Mouse (Mus musculus) heart, embryonic 15.5 days (tissue): ENCODE measurements around the gene Ehmt2. TPM values are rescaled to one million over a fixed set of nuclear protein-coding genes. Genes with fewer than 3 reads are reported as not detected.

ENCODE experiments used
- ATAC-seq: fragments of 200-750 bp; cut with Nextera tagmentation; replicated peaks from 2 replicates; pipeline ENCODE4 v1.8.0; 2017; ENCODE audit warnings: low read depth, moderate TSS enrichment; ENCODE audit not compliant: insufficient number of reproducible peaks, insufficient read depth, low FRiP score
- H3K27ac ChIP-seq: fragments of 300-500 bp; sonication (generic); 2 replicates; pipeline ENCODE4 v1.5.1; 2015; ENCODE audit warnings: mild to moderate bottlenecking, inconsistent platforms
- H3K27me3 ChIP-seq: fragments of 300-500 bp; sonication (generic); 2 replicates; pipeline ENCODE4 v1.6.1; 2015; ENCODE audit warnings: inconsistent platforms
- H3K36me3 ChIP-seq: fragments of 300-500 bp; sonication (generic); 2 replicates; pipeline ENCODE4 v1.6.1; 2015; ENCODE audit warnings: mild to moderate bottlenecking, inconsistent platforms
- H3K4me1 ChIP-seq: fragments of 300-500 bp; sonication (generic); replicated peaks from 2 replicates; pipeline ENCODE4 v1.6.1; 2015; ENCODE audit warnings: inconsistent platforms
- H3K4me2 ChIP-seq: fragments of 300-500 bp; sonication (generic); 2 replicates; pipeline ENCODE4 v1.6.1; 2015; ENCODE audit warnings: inconsistent platforms, mild to moderate bottlenecking, moderate library complexity
- H3K4me3 ChIP-seq: fragments of 300-500 bp; sonication (generic); 2 replicates; pipeline ENCODE4 v1.5.1; 2015; ENCODE audit warnings: mild to moderate bottlenecking, inconsistent platforms
- H3K9ac ChIP-seq: fragments of 300-500 bp; sonication (generic); 2 replicates; pipeline ENCODE4 v1.6.1; 2015; ENCODE audit warnings: mild to moderate bottlenecking, inconsistent platforms
- H3K9me3 ChIP-seq: fragments of 300-500 bp; sonication (generic); replicated peaks from 2 replicates; pipeline ENCODE4 v1.6.1; 2016; ENCODE audit warnings: inconsistent platforms
- WGBS: fragments of 180-500 bp; shearing (Covaris S2); methylation state at CpG from one replicate; pipeline ENCODE4 v1.1.7; 2015; ENCODE audit warnings: mixed read lengths; 5-methylcytosine and 5-hydroxymethylcytosine counted together
- polyA plus RNA-seq: library from polyadenylated mRNA; unstranded; fragments of >200 nt; fragmentation: Nextera tagmentation; extraction: Ambion mirVana; gene quantifications from 2 replicates; pipeline ENCODE4 v1.2.1, GENCODE M21; 2015

Gene Ehmt2
- polyA plus RNA-seq, 1 experiment from 2014 or later, result 31.7 TPM

DNA sequence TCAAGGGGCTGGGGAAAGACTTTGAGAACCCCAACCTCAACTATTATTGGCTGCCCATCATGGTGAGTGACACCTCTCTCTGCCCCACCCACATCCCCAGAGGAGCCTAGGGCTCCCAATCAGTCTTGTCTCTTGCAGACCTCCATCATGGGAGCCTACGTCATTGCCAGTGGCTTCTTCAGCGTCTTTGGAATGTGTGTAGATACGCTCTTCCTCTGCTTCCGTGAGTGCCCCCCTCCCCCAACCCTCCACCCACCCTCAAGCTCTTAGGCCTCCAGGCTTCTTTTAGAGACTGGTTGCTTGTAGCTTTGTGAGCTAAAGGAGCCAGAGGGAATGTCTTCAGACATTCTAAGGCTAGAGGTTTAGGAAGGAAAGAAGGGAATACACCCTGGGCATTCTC lies 30.6 kb downstream of the Ehmt2 start:
- Histone ChIP-seq H3K36me3 (no peaks in the 10 kb centered on the region), H3K27me3 (no peaks in the 10 kb centered on the region), H3K4me1 (peaks cover 15% of the 10 kb centered on the region), H3K4me3 (no peak overlapping the region), H3K9me3 (no peaks in the 10 kb centered on the region), H3K9ac (no peak overlapping the region), H3K4me2 (no peak overlapping the region), H3K27ac (no peak overlapping the region)
- ATAC-seq, result no peak
- 36% methylated on average over 4 of the region's 4 CpGs for WGBS

DNA sequence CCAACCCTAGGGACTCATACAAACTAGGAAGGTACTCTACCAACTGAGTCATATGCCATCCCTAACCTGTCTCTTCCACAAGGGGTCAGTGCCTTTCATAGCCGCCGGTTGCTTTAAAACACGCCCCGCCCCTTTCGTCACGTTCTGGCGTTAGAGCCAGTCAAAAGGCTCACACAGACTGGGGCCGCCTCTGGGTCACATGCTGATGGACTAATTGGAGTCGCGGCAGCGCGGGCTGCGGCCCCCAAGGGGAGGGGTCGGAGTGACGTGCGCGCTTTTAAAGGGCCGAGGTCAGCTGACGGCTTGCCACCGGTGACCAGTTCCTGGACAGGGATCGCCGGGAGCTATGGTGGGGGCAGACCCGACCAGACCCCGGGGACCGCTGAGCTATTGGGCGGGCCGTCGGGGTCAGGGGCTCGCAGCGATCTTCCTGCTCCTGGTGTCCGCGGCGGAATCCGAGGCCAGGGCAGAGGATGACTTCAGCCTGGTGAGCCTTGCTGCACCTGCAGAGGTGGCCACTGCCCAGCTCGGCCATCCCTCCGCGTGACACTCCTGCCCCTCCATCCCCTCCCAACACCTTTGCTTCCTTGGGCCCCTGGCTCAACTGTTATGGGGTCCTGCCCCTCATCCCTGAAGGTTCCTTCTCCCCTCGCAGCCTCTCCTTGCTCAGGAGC lies 32.9 kb downstream of the Ehmt2 start, which contains the start of gene Neu1:
Neu1 (plus strand) TSS at position 193 of the 674 bp plus-strand sequence.
- 1% methylated on average over 38 of the region's 38 CpGs for WGBS
- H3K4me2 ChIP-seq, result peak within 1 kb of the TSS; percentile 97
- H3K4me3 ChIP-seq, result peak within 1 kb of the TSS; percentile 84
- peak within 1 kb of the TSS; percentile 69 for H3K9ac ChIP-seq
- H3K27ac ChIP-seq, result peak within 1 kb of the TSS; percentile 31; the same call in 1 of the 2 replicates
- H3K9me3 ChIP-seq, result no peaks in the 10 kb centered on the region
- peaks cover 15% of the 10 kb centered on the region for H3K4me1 ChIP-seq
- ATAC-seq, result peak; percentile 97
- no peaks in the 10 kb centered on the region for H3K27me3 ChIP-seq
- H3K36me3 ChIP-seq, result peaks cover 8% of the 10 kb centered on the region; the same call in 1 of the 2 replicates

DNA sequence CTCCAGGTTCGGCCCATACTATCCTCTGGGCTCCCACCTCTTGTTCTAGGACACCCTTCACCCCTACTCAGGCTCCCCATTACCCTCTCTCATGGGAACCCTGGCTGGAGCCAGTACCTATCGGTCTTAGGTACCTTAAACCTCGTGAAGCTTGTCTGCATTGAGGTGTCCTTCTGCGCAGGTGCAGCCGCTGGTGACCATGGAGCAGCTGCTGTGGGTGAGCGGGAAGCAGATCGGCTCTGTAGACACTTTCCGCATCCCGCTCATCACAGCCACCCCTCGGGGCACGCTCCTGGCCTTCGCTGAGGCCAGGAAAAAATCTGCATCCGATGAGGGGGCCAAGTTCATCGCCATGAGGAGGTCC lies 33.4 kb downstream of the Ehmt2 start:
- 0 out of 2 replicates have a peak, but pooled peaks have one; percentile 1 for ATAC-seq
- Histone ChIP-seq H3K27me3 (no peaks in the 10 kb centered on the region), H3K27ac (peak overlapping the region; percentile 31; the same call in 1 of the 2 replicates), H3K4me1 (peaks cover 15% of the 10 kb centered on the region), H3K4me3 (peak overlapping the region; percentile 84), H3K9me3 (no peaks in the 10 kb centered on the region), H3K4me2 (peak overlapping the region; percentile 97), H3K36me3 (peaks cover 8% of the 10 kb centered on the region; the same call in 1 of the 2 replicates), H3K9ac (peak overlapping the region; percentile 69)
- 8% methylated on average over 14 of the region's 14 CpGs for WGBS

DNA sequence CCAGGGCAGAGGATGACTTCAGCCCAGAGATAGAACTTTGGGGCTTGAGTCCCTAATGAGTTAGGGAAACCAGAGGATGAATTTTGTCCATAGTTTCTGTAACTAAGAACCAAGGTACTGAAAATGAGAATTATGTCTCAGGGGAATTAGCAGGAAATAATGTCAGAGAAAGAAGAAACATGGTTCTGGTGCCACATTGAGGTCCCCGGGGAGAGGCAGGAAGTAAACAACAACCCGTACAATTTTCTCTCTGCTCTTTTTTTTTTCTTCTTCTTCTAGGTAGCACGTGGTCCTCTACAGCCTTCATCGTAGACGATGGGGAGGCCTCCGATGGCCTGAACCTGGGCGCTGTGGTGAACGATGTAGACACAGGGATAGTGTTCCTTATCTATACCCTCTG lies 34.0 kb downstream of the Ehmt2 start:
- H3K4me1 ChIP-seq, result peaks cover 15% of the 10 kb centered on the region

DNA sequence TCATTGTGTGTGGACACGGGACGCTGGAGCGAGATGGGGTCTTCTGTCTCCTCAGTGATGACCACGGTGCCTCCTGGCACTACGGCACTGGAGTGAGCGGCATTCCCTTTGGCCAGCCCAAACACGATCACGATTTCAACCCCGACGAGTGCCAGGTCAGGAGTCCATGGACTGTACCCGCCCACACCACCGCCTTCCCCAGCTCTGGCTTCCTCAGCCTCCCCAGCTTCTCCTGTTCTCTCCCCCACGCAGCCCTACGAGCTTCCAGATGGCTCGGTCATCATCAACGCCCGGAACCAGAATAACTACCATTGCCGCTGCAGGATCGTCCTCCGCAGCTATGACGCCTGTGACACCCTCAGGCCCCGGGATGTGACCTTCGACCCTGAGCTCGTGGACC lies 35.8 kb downstream of the Ehmt2 start:
- no peaks in the 10 kb centered on the region for H3K9me3 ChIP-seq
- H3K4me1 ChIP-seq, result peaks cover 15% of the 10 kb centered on the region
- 0 out of 2 replicates have a peak overlapping the region, but pooled peaks have one; percentile 28 for H3K27ac ChIP-seq
- WGBS, result 70% methylated on average over 24 of the region's 24 CpGs
- peak overlapping the region; percentile 34 for H3K4me2 ChIP-seq
- H3K36me3 ChIP-seq, result peaks cover 11% of the 10 kb centered on the region; the same call in 1 of the 2 replicates
- H3K4me3 ChIP-seq, result no peak overlapping the region
- no peaks in the 10 kb centered on the region for H3K27me3 ChIP-seq
- no peak for ATAC-seq
- H3K9ac ChIP-seq, result no peak overlapping the region

More for the DNA sequence above, 34.0 kb downstream of the Ehmt2 start:
- Histone ChIP-seq H3K9me3 (no peaks in the 10 kb centered on the region), H3K27me3 (no peaks in the 10 kb centered on the region), H3K4me3 (peak overlapping the region; percentile 84), H3K9ac (peak overlapping the region; percentile 69), H3K36me3 (peaks cover 9% of the 10 kb centered on the region; the same call in 1 of the 2 replicates), H3K27ac (no peak overlapping the region), H3K4me2 (peak overlapping the region; percentile 97)
- no peak for ATAC-seq
- WGBS, result 88% methylated on average over 8 of the region's 8 CpGs

DNA sequence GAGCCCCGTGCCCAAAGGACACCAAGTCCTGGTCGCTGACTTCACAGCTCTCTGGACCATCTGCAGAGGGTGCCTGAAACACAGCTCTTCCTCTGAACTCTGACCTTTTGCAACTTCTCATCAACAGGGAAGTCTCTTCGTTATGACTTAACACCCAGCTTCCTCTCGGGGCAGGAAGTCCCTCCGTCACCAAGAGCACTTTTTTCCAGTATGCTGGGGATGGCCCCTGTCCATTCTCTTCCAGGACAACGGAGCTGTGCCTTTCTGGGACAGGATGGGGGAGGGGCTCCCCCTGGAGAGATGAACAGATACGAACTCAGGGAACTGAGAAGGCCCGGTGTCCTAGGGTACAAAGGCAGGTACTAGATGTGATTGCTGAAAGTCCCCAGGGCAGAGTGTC lies 36.6 kb downstream of the Ehmt2 start:
- Histone ChIP-seq H3K4me1 (peaks cover 15% of the 10 kb centered on the region), H3K4me3 (no peak overlapping the region), H3K36me3 (peaks cover 11% of the 10 kb centered on the region; the same call in 1 of the 2 replicates), H3K9ac (no peak overlapping the region), H3K9me3 (no peaks in the 10 kb centered on the region), H3K27me3 (no peaks in the 10 kb centered on the region), H3K4me2 (peak overlapping the region; percentile 34; the same call in 1 of the 2 replicates), H3K27ac (0 out of 2 replicates have a peak overlapping the region, but pooled peaks have one; percentile 28)
- 47% methylated on average over 8 of the region's 8 CpGs for WGBS
- no peak for ATAC-seq

DNA sequence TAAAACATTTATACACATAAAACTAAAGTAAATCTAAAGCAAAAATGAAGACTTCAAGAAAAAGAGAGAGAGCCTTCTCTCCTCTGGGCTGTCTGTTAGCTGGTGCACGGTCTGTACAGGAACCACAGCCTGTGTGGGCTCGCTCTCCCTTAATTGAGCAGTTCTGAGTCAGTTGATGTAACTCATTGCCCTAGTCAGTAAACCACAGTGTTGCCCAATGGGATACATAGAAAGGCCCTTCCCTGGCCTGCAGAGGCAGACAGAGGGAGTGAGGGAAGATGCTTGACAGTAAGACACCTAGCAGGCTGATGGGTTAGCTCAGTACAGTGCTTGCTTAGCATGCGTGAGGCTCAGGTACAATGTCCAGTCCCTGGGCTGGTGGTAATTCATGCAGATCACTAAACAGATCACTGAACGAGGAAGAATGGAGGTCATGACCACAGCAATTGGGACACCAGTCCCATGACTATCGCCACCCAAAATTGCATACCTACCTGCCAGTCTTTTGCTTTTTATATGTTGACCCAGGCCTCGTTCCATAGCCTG lies 39.8 kb downstream of the Ehmt2 start:
- H3K9me3 ChIP-seq, result no peaks in the 10 kb centered on the region
- ATAC-seq, result no peak
- no peak overlapping the region for H3K27ac ChIP-seq

DNA sequence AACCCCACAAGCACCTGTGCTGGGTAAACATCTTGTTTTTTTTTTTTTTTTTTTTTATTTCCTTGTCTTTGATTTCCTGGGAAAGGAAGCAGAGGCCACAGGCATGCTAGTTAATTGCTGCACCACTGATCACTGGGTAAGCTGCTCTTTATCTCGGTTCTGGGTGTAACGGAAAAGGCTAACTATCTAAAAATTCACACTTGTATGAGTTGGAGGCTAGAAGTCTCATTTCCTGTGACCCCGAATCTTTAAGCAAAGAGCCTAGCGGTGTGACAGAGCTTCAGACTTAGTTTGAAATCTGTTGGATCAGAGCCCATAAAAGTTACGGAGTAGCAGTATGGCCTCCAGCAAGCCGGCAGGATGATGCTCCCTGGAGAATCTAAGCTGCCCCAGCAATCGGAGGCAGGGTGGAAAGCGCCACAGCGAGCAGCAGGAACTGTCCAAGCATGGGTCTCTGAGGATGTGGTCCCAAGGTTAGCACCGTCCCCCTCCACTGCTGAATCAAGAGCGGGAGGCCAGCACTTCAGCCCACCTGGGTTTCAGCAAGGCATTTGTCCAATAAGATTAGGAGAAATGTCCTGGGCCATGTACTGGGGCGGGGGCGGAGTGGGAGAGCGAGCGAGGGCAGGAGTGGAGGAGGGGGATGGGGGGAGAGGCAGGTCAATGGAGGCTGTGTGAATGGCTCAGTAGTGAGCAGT lies 43.2 kb downstream of the Ehmt2 start:
- peak; percentile 31; the same call in 1 of the 2 replicates for ATAC-seq
- H3K9me3 ChIP-seq, result no peaks in the 10 kb centered on the region
- peak overlapping the region; percentile 25 for H3K9ac ChIP-seq
- peak overlapping the region; percentile 64 for H3K4me2 ChIP-seq
- H3K4me1 ChIP-seq, result peaks cover 11% of the 10 kb centered on the region
- H3K27ac ChIP-seq, result peak overlapping the region; percentile 50
- H3K36me3 ChIP-seq, result 0 out of 2 replicates have a peak, but pooled peaks cover 2% of the 10 kb centered on the region
- peak overlapping the region; percentile 40 for H3K4me3 ChIP-seq
- WGBS, result 5% methylated on average over 15 of the region's 15 CpGs
- no peaks in the 10 kb centered on the region for H3K27me3 ChIP-seq

More for the DNA sequence above, 39.8 kb downstream of the Ehmt2 start:
- Histone ChIP-seq H3K4me3 (no peak overlapping the region), H3K4me1 (peaks cover 7% of the 10 kb centered on the region), H3K27me3 (no peaks in the 10 kb centered on the region), H3K36me3 (peaks cover 11% of the 10 kb centered on the region; the same call in 1 of the 2 replicates), H3K4me2 (no peak overlapping the region), H3K9ac (no peak overlapping the region)
- 81% methylated on average over 6 of the region's 6 CpGs for WGBS

DNA sequence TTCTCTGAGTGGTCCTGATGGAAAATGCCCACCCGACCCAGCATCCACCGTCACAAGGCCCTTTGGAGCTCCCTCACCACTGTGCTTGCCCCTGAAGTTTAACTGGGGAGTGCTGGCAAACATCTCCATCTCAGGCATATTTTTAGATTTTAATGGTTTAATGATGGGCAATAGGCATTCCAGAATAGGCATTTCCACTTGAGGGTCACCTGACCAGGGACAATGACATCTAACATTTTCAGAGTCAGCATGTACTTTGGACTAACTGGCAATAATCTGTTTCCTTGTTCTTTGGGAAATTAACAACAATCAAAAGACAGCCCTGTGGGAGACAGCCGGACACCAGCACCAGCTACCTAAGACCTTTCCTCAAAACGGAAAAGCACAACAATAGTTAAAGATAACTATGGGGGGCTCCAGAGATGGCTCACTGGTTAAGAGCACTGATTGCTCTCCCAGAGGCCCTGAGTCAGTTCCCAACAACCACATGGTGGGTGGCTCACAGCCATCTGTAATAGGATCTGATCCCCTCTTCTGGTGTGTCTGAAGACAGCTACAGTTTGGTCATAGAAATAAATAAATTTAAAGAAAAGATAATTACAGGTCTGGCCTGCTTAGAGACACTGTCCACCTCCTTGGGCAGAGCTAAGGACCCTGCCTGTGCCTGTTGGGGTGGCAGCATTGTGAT lies 45.0 kb downstream of the Ehmt2 start:
- 77% methylated on average over 4 of the region's 4 CpGs for WGBS
- Histone ChIP-seq H3K27me3 (no peaks in the 10 kb centered on the region), H3K9ac (no peak overlapping the region), H3K9me3 (no peaks in the 10 kb centered on the region), H3K27ac (no peak overlapping the region), H3K4me1 (peaks cover 11% of the 10 kb centered on the region), H3K4me2 (no peak overlapping the region), H3K4me3 (no peak overlapping the region), H3K36me3 (no peaks in the 10 kb centered on the region)
- no peak for ATAC-seq

DNA sequence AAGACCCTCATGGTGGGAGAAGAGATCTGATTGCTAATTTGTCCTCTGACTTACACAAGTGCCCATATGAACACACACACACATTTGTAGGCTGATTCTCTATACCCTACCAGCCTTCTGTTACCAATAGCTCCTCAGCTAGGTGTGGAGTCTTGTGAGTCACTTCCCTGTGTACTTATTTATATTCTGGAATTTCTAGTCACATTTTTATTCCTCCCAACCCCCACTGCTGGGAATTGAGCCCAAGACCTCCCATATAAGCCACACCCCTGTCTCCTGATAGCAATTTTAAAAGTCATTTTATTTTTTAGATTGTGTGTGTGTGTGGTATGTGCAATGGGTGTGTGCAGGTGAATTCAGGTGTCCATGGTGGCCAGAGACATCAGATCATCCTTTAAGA lies 46.1 kb downstream of the Ehmt2 start:
- Histone ChIP-seq H3K36me3 (0 out of 2 replicates have a peak, but pooled peaks cover under 1% of the 10 kb centered on the region), H3K4me1 (peaks cover 11% of the 10 kb centered on the region), H3K27me3 (no peaks in the 10 kb centered on the region), H3K4me3 (no peak overlapping the region), H3K27ac (no peak overlapping the region), H3K4me2 (no peak overlapping the region), H3K9me3 (no peaks in the 10 kb centered on the region), H3K9ac (no peak overlapping the region; the same call in 1 of the 2 replicates)
- ATAC-seq, result no peak
